Mouse (Mus musculus) granulocyte monocyte progenitor cell, adult 5-6 weeks (primary cell): ENCODE data around the gene Wwp2. TPM values are rescaled to one million over a fixed set of nuclear protein-coding genes. Genes with fewer than 3 reads are reported as not detected.

Experiments
- ATAC-seq: replicated peaks from 2 replicates; pipeline ENCODE4 v1.8.0; 2016; ENCODE audit warnings: mild to moderate bottlenecking, moderate TSS enrichment, inconsistent platforms; ENCODE audit not compliant: poor library complexity, severe bottlenecking
- total RNA-seq, 2 experiments: library from RNA; stranded (forward) in 1 of 2; stranded (reverse) in 1 of 2; fragments of 200-712, 200-1000 nt in 1 of 2; fragments of >200 nt in 1 of 2; fragmentation: Nextera tagmentation in 1 of 2; gene quantifications; 2 replicates each; pipeline ENCODE4 v1.2.3; 2014 to 2017

The Wwp2 gene
- 48.3 and 55.4 TPM in 2 replicates for total RNA-seq (2014; fragmentation: Nextera tagmentation)
- total RNA-seq (2017): 51.4 and 73.0 TPM in 2 replicates

DNA sequence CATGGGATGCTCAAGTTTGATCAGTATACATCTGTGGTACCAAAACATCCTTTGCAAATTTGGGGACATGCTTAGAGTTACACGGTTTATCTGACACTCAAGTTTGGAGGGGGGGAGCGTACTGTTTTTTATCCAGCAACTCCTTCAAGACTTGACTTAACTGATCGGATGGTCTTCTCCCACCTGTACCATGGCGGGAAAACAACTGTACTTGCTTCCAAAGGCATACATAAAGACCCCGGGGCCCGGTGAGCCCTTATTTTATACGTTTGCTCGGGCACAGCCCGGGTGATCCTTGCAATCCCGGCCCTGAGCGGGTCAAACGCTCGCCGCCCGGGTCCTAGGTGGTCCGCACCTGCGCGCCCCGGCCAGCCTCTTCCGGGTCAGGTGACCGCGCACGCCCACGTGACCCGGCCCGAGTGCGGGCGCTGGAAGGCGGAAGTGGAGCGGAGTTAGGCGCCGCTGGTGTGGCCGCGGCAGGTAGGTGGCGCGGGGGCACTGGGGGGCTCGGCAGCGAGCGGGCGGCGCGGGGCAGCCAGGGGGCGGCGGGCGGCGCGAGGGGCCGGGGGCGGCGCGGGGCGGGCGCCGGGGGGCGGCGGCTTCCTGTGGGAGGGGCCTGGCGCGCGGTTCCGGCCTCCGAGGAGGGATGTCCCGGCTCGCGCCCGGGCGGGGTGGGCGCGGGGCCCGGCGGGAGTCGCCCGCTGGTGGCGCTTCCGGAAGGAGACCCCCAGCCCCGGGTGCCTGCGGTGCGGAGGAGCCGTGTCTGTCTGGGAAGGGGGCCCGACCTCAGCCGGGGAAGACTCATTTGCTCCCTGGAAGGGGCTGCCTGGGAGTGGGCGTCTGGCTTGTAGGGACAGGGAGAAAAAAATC, at the start of gene Wwp2:
TSS of gene Wwp2 (plus strand) at position 404 of the 870 bp plus-strand sequence.
- ATAC-seq: peak; percentile 78

DNA sequence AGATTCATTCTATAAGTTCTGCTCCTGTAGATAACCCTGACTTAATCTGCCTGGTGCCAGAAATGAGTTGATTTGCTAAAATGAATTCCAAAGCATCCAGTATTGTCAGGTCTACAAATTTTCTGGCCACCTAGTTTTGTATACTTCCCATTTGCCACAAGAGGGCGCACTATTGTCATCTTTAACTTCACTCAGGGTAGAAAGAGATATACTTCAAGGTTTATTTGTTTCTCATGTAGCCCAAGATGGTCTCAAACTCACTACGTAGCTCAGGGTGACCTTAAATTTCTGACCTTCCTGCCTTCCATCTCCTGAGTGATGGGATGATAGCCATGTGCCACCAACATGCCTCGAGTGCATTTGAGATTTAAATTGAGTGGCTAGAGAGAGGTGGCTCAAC, 49.5 kb upstream of the Wwp2 start:
- ATAC-seq: peak; percentile 35

DNA sequence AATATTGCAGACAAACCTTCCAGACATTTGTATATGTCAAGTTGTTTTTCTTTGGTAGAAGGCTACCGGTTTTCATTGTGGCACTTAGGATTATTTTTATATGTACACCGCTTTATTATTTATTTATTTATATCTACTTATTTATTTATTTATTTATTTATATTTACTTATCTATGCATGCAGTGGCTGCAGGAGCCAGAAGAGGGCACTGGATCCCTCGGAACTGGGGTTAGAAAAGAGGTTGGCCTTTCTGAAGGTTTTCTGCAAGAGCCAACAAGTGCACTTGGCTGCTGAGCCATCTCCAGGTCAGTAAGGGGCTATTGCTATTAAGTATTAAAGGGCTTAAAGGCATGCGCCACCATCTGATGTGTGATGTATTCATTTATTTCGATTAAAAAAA, 48.3 kb upstream of the Wwp2 start:
- no peak for ATAC-seq

DNA sequence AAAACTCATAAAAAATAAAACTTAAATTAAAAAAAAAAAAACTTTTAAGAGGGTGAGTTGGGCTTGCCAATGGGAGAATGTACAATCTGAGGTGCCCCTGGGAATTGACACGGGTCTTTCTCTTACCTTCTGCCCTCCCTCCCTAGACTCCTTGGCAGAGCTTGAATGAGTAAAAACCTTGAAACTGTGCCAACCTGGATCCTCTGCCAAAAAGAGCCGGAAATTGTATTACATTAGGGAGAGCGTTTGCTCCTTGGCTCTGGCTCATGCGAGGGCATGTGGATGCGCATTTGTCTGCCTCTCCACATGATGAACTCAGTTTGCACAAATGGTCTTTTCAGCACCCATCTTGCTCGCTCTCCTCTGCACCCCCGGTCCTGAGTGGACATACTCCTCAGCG, 46.6 kb upstream of the Wwp2 start:
- no peak for ATAC-seq

DNA sequence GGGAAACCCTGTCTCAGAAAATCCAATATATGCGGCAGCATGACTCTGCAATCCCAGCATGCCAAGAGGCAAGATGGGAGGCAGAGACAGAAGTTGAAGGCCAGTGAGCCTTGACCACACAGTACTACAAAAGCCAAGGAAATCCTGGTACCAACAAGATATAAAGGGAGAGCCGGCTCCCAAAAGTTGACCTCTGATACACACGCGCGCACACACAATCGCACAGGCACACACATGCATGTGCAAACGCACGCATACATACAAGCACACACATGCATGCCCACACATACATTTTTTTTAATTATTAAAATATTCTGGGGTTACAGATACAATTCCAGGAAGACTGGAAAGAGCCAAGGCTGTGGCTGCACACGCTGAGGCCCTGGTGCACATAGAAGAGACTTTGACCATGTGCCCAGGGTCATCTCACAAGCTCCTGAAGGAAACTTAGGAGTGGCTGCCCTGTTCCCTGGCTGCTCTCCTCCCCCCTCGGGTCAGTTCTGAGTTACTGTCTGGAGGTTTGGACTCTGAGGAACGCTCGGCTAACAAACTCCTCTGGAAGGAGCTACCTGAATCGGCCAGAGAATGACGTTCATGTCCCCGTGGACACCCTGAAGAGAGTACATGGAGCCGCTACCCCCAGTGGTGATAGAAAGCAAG, 45.6 kb upstream of the Wwp2 start:
- no peak for ATAC-seq

DNA sequence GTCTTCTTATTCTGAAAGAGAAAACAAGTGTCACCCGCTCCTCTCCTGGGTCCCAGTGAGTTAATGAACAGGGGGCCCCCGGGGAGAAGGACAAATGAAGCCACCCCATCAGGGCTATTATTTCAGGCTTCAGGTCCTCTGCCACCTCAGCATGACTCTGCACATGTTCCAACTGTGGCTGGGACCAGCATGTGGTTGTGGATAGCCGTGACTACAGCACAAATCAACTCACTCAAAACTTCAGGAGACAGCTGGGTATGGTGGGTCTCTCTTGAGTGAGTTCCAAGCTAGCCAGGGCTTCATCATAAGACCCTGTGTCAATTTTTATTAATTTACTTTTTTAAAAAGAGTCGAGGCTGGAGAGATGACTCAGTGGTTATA, 45.0 kb upstream of the Wwp2 start:
- ATAC-seq: no peak

DNA sequence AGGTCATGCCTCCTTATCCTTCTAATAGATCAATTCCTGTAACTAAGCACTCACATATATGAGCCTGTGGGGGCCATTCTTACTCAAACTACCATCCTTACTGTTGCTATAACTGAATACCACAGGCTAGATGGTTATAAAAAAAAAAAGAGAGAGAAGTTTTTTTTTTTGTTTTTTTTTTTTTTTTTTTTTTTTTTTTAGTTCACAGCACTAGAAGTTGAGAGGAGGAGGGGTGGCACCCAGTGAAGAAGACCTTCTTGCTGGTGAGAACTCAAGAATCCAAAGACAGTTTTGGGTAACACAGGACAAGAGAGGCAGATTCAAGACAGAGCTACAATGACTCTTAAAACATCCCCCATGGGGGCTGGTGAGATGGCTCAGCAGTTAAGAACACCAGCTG, 40.8 kb upstream of the Wwp2 start:
- ATAC-seq: no peak

DNA sequence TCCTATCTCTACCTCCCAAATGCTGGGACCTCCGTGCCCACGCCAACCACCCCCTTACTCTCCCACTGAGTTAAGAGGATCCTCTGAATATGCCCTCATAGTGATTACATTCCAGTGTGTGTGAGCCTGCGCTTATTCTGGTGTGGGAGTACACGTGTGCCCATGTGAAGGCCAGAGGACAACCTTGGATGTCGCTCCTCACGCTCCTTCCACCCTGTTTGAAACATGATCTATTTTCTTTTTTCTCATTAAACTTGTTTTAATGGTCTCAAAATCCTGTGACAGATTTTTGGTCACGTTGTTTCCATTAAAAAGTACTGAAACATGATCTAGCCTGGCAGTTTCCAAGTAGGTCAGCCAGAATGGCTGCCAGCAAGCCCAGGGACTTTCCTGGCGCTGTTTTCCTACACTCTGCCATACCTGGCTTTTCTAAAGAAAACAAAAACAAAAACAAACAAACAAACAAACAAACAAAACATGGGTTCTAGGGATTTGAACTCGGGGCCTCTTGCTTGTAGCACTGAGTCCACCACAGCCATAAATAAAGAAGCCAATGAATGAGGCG, 40.0 kb upstream of the Wwp2 start:
- no peak for ATAC-seq

DNA sequence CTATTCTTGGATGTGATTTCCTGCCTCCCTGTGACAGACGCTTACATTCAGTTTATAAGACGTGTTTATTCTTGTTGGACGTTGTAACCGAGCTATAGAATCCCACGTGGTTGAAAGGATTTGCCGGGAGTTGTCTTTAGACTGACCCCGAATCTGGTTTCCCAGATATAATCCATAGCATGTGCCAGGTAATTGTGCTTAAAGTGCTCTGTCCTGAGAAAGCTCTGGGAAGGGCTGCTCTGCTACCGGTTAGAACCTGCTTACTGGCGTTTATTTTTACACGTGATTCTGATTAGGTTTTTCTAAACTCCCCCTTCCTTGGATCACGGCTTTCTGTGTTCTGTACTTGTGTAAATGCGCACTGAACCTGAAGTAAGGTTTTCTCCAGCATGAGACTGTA, 38.5 kb upstream of the Wwp2 start:
- no peak for ATAC-seq

DNA sequence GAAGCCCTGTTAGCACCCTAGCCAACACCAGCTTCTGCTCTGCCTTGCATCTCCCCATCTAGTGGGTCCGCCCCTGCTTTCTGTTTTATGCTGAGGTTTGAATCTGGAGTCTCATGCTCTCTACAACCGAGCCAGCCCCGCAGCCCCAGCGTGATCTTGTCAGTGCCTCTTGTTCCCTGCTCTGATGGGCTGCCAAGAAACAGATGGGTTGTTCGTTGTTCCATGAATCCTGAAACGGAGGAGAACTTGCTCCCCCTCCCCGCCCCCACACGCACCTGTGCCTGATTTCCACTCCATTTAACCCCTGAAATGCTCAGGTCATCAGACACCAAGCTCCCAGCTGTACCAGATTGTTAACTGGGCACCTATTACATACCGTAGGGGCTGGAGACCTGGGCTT, 36.7 kb upstream of the Wwp2 start:
- no peak for ATAC-seq

DNA sequence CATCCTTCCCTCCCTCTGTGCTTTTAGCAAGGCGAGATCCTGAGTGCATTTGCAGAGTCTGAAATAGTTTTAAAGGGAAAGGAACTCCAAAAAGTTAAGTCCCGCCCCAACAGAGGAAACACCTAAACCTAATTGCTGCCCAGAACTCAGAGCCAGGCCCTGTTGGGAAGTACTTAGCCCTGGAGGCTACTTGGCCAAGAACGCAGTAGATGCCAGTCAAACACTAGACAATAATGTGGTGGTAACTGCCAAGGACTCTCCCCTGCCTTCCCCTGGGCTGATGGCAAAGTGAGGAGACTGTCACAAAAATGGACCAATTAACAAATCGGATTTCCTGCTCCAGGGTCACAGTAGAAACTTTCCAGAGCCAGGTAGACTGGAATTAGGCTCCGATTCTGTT, 34.3 kb upstream of the Wwp2 start:
- no peak for ATAC-seq

DNA sequence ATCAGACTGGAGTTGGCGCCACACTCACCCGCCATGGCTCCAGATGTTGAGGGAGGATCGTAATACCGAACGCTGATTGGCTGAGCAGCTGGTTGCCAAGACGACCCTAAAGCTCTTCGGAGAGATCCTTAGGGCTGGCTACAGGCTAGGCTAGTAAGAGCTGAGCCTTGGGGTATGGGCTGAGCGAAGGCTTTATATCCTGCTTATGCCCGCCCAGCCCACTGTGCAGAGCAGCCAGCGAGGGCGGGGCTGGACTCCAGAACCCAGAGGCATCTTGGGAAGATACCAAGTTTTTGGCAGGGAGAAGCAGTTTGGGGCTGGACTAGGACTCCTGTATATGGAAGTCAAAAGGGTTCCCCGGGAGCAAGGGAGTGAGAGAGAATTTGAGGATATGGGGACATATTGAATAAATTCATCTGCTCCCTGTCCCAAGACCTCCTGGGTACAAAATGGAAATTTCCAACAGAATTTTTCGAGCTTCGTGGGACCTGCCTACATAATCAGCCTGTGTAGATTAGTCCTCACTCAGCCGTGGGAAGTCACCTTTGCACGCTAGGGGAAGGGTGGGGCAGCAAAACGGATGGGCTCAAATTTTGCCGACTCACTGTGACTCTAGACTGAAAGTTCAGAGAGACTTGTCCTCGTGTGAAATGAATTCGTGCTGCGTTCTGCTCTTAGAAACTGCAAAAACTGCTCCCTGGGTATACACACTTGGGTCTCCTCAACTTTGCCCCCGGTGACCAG, 33.0 kb upstream of the Wwp2 start, which contains the start of gene Nqo1:
TSS of gene Nqo1 (minus strand) at position 169 of the 744 bp plus-strand sequence.
- ATAC-seq: peak; percentile 85

DNA sequence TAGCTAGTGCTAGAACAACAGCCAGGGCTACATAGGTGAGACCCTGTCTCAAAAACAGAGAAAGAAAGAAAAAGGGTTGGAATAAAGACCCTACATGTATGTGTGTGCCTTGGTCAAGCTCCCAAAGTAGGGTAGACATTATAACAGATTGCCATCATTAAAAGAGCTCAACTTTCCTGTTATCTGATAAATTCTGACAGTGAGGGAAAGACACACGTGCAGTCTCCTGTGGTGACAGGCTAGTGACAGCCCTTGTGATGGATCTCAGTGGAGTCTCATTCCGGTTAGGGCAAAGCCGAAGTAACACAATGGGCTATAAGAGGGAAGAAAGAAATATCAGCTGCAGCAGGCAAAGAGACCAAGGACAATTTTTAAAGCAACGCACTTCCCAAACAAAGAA, 32.1 kb upstream of the Wwp2 start:
- ATAC-seq: no peak

DNA sequence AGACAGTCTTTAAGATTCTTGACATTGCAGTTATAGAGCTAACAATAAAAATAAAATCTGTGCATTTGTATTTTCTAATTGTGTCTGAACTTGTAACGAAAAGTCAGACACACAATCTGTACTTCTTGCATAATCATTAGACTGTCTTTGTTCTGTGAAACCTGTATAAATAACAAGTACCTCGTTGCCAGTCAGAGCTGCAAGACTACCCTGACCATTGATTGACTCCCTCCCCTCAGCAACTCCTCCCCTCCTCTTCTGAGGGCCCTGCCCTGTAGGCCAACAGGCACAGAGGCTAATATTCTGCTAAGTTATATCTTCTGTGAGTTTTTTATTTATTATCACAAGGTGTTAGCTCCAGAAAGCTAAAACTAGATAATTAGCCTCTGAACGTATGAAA, 30.2 kb upstream of the Wwp2 start:
- ATAC-seq: no peak

DNA sequence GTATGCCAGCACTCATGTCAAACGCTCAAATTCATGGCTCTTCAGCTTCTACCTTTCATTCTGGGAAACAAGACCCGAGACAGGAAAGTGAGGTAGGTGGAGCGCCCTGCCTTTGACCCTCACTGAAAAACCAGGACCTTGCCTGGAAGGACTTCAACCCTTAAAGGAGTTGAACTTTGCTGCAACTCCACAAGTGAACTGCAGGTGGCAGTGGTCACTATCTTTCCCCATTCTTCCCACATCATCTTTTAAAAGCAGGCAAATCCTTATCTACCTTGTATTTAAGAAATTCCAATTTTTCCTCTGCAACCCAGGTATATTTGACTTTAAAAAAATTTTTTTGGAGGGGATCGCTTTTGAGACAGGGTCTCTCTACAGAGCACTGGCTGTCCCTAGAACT, 24.8 kb upstream of the Wwp2 start:
- ATAC-seq: peak; percentile 80

DNA sequence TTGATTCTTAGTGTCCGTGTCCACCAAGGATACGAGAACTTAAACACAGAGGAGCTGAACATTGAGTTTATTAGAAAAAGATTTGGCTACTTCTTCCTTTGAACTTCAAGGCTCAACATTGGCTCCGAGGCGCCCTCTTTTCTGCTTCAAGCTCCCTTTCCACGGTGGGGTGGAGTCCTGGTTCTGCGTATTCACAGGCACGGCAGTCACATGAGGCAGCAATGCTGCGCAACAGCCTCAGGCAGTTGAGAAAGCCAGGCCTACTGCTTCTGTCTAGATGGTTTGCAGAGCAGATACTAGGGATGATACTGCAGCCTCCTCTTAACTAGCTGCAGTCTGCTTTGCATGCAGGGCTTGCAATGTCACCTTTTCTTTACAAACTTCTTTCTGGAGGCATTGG, 23.6 kb upstream of the Wwp2 start:
- ATAC-seq: no peak

DNA sequence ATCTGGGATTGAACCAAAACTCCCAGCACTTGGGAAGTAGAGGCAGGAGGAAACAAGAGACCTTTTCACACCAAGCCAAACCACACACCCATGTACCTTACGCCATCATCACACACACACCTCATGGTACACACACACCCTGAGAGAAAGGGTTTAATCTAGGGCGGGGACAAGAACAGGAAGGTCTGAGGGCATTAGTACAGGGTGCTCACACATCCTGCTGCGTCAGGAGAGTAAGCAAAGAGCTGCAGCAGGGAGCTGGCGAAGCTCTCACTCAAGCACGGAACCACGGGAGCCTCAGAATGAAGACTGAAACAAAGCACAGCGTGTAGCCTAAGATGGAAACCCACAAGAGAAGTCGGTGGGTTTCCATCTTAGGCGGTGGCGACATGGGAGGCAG, 22.3 kb upstream of the Wwp2 start:
- no peak for ATAC-seq

DNA sequence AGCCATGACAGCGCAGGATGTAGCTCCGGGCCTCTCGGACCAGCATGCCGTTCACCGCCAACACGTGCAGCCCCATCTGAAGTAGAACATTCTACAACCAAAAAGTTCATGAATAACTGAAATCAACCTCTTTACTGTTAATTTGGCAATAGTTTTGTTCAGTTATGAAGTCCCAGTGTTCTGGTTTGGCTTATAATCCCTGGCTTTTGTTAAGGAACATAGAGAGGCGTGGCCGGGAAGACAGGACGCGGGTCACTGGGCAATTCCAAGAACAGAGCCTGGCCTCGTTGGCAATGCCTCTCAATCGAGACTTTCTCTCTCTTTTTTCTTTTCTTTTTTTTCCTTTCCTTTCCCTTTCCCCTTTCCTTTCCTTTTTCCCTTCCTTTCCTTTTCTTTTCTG, 19.2 kb upstream of the Wwp2 start:
- no peak for ATAC-seq

DNA sequence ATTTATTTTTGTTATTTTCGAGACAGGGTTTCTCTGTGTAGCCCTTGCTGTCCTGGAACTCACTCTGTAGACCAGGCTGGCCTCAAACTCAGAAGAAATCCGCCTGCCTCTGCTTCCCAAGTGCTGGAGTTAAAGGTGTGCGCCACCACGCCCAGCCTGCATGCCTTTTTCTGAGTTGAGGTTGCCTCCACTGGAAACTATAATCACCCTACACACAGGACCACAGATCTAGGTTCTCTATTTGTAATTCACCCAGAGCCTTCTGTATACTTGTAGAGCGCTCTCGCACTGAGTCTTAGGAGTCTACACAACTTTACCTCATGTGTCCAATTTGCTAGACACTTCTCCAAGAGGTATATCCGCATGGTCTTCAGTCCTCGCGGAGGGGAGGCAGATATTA, 12.0 kb upstream of the Wwp2 start:
- ATAC-seq: peak; percentile 8; the same call in 1 of the 2 replicates

DNA sequence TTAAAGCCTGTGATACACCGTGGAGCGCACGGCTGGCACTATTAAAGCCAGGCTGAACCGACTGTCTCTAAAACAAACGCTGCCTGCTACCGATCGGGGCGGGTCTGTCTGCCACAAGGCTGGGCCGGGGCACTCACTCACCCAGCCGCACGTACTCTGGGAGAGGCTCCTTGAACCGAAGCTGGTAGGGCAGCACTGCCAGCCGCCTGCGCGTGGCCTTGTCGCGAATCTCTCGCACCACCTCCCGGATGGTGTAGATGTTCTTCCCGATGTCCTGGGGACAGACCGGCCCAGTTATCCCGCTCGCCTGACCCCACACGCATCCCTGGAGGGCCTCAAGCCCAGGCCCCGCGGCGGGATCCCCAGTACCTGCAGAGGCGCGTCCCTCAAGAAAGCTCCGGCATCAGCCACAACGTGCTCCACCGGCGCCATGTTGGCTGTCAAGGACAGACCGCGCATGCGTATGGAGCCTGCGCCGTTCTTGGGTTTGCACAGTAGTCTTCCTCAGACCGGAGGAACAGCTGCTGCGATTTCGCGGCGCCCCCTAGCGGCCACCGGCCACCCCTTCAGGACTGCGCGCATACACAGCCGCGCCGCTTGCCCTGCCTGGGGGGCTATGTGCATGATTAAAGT, 11.5 kb upstream of the Wwp2 start, which contains the start of gene Nob1:
TSS of gene Nob1 (minus strand) at position 455 of the 633 bp plus-strand sequence.
- peak; percentile 97 for ATAC-seq
